ENCODE assay signal across 25 mouse cellular contexts in the genomic region with DNA sequence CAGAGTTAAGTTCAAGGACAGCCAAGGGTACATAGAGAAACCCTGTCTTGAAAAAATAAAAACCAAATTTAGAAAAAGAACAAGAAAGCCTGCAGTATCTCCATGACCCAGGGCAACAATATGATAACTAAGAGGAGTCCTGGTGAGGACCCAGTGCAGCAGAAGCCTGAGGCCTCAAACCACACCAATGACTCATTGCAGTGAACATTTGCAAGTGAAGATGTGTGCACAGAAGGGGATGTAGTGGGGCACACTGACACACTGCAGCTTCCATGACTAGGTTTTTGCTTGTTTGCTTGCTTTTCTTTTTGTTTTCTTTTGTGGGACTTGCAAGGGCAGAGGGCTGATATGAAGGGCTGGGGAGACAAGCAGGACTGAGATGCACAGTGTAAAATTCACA.
"Had no signal": no experiment of that assay in that cellular context is flagged by ENCODE, and none has a peak within 500 bp of the region (broad histone marks: within the 10 kb centered on the region; RNA-seq: fewer than 3 reads in every experiment).

No protein-coding gene starts in this region.

- H3K27ac ChIP-seq: heart, adult 2 months; heart, embryonic 13.5 days; heart, embryonic 15.5 days; hindbrain, embryonic 13.5 days; hindbrain, embryonic 15.5 days; hindbrain, postnatal 0 days; kidney, embryonic 15.5 days; kidney, postnatal 0 days; limb, embryonic 10.5 days; limb, embryonic 12.5 days had no signal

- H3K4me1 ChIP-seq: hindbrain, embryonic 13.5 days; hindbrain, embryonic 15.5 days; kidney, embryonic 15.5 days; limb, embryonic 10.5 days; limb, embryonic 12.5 days had no signal

- H3K4me3 ChIP-seq: heart, adult 2 months; heart, embryonic 13.5 days; heart, embryonic 15.5 days; hindbrain, embryonic 13.5 days; hindbrain, embryonic 15.5 days; kidney, embryonic 15.5 days; limb, embryonic 10.5 days; limb, embryonic 12.5 days had no signal

- ATAC-seq: hindbrain, postnatal 0 days; intestine, embryonic 16.5 days had no signal

- H3K27me3 ChIP-seq: heart, embryonic 13.5 days; heart, embryonic 15.5 days; hindbrain, embryonic 13.5 days had no signal

- DNase-seq: gastrocnemius, postnatal 14 days; gastrocnemius, postnatal 36 days; heart, adult 11 months; heart, adult 2 months; heart, postnatal 14 days; heart, postnatal 36 days; kidney, adult 11 months; kidney, adult 2 months; kidney, adult 9 months; kidney, postnatal 14 days; kidney, postnatal 36 days; layer of hippocampus, postnatal 36 days; liver had no signal

- H3K9me3 ChIP-seq: heart, embryonic 13.5 days; heart, embryonic 15.5 days; hindbrain, embryonic 13.5 days; hindbrain, embryonic 15.5 days; kidney, embryonic 15.5 days; limb, embryonic 10.5 days; limb, embryonic 12.5 days had no signal

- H3K9ac ChIP-seq: heart, embryonic 13.5 days; heart, embryonic 15.5 days; hindbrain, embryonic 13.5 days; hindbrain, embryonic 15.5 days; kidney, embryonic 15.5 days; limb, embryonic 12.5 days had no signal

- H3K36me3 ChIP-seq: heart, embryonic 13.5 days; heart, embryonic 15.5 days; hindbrain, embryonic 13.5 days; hindbrain, embryonic 15.5 days; kidney, embryonic 15.5 days; limb, embryonic 12.5 days had no signal

- H3K4me2 ChIP-seq: heart, embryonic 11.5 days; heart, embryonic 13.5 days; heart, embryonic 15.5 days; hindbrain, embryonic 13.5 days; hindbrain, embryonic 15.5 days; kidney, embryonic 15.5 days; limb, embryonic 12.5 days; liver, embryonic 11.5 days had no signal
